Mouse (Mus musculus) hindbrain, embryonic 14.5 days (tissue): ENCODE measurements at regions not wholly inside any gene's neighbourhood (a gene's known extent, or its start where the extent isn't known, plus 50 kb on each side); places are given as distances from the start of the nearest gene placed in this dataset.
A peak's percentile ranks its signal among the peaks of the same experiment; 100 is the strongest.

Experiments
- ATAC-seq: fragments of 200-750 bp; cut with Nextera tagmentation; 2 replicates; pipeline ENCODE4 v1.8.0; 2017; ENCODE audit warnings: moderate number of reproducible peaks, mild to moderate bottlenecking, moderate TSS enrichment, moderate library complexity; ENCODE audit not compliant: low FRiP score
- DNase-seq: peaks from one replicate; pipeline ENCODE4 v3.0.0-alpha.2; 2015; ENCODE audit warnings: low spot score
- H3K27ac ChIP-seq: fragments of 300-500 bp; sonication (generic); 2 replicates; pipeline ENCODE4 v1.5.1; 2014; ENCODE audit warnings: mild to moderate bottlenecking, moderate library complexity
- H3K27me3 ChIP-seq: fragments of 300-500 bp; sonication (generic); 2 replicates; pipeline ENCODE4 v1.6.1; 2014; ENCODE audit warnings: mild to moderate bottlenecking, low read length, mixed read lengths; ENCODE audit not compliant: control insufficient read depth, insufficient read depth
- H3K36me3 ChIP-seq: fragments of 300-500 bp; sonication (generic); replicated peaks from 2 replicates; pipeline ENCODE4 v1.6.1; 2014; ENCODE audit not compliant: control insufficient read depth, insufficient read depth
- H3K4me1 ChIP-seq: fragments of 300-500 bp; sonication (generic); replicated peaks from 2 replicates; pipeline ENCODE4 v1.6.1; 2014; ENCODE audit warnings: antibody characterized with exemption, low read length, mixed read lengths; ENCODE audit not compliant: control insufficient read depth, insufficient read depth
- H3K4me2 ChIP-seq: fragments of 300-500 bp; sonication (generic); replicated peaks from 2 replicates; pipeline ENCODE4 v1.6.1; 2014; ENCODE audit warnings: mild to moderate bottlenecking, moderate library complexity
- H3K4me3 ChIP-seq: fragments of 300-500 bp; sonication (generic); replicated peaks from 2 replicates; pipeline ENCODE4 v1.5.1; 2014; ENCODE audit warnings: mild to moderate bottlenecking, low read length
- H3K9ac ChIP-seq: fragments of 300-500 bp; sonication (generic); 2 replicates; pipeline ENCODE4 v1.6.1; 2014
- H3K9me3 ChIP-seq: fragments of 300-500 bp; sonication (generic); 2 replicates; pipeline ENCODE4 v1.6.1; 2016; ENCODE audit warnings: low read length; ENCODE audit not compliant: control insufficient read depth
- WGBS: fragments of 180-500 bp; shearing (Covaris S2); extraction: QIAGEN DNeasy Blood & Tissue Kit; methylation state at CpG from one replicate; pipeline ENCODE4 v1.1.7; 2014; 5-methylcytosine and 5-hydroxymethylcytosine counted together

GRCm38 (mm10) chr19:14801669-14802068, 203.8 kb upstream of the Tle4 start:
- Histone ChIP-seq H3K4me3 (no peak overlapping the region), H3K4me1 (0 out of 2 replicates have a peak, but pooled peaks cover 5% of the 10 kb centered on the region), H3K27me3 (no peaks in the 10 kb centered on the region), H3K9me3 (no peaks in the 10 kb centered on the region), H3K4me2 (no peak overlapping the region), H3K27ac (no peak overlapping the region), H3K36me3 (no peaks in the 10 kb centered on the region), H3K9ac (no peak overlapping the region)
- DNase-seq (no peak), ATAC-seq (no peak)
- WGBS: 73% methylated on average over 8 of the region's 8 CpGs

- ATAC-seq (no peak), DNase-seq (no peak)
- Histone ChIP-seq H3K9ac (no peak overlapping the region), H3K27me3 (no peaks in the 10 kb centered on the region), H3K36me3 (no peaks in the 10 kb centered on the region), H3K4me2 (no peak overlapping the region), H3K9me3 (no peaks in the 10 kb centered on the region), H3K4me1 (0 out of 2 replicates have a peak, but pooled peaks cover 5% of the 10 kb centered on the region), H3K4me3 (no peak overlapping the region), H3K27ac (no peak overlapping the region)
- WGBS: 87% methylated on average over 6 of the region's 6 CpGs
Observed at GRCm38 (mm10) chr19:14799002-14799401, 201.2 kb upstream of the Tle4 start.

GRCm38 (mm10) chr19:14798417-14798816, 200.6 kb upstream of the Tle4 start:
- no peak overlapping the region for H3K9ac ChIP-seq
- no peak overlapping the region for H3K27ac ChIP-seq
- H3K4me2 ChIP-seq: no peak overlapping the region
- WGBS: 58% methylated on average over 7 of the region's 7 CpGs
- no peaks in the 10 kb centered on the region for H3K27me3 ChIP-seq
- H3K36me3 ChIP-seq: no peaks in the 10 kb centered on the region
- 0 out of 2 replicates have a peak, but pooled peaks cover 5% of the 10 kb centered on the region for H3K4me1 ChIP-seq
- H3K9me3 ChIP-seq: no peaks in the 10 kb centered on the region
- ATAC-seq (no peak; the same call in 1 of the 2 replicates), DNase-seq (no peak)
- no peak overlapping the region for H3K4me3 ChIP-seq

GRCm38 (mm10) chr19:14795910-14796309, 198.1 kb upstream of the Tle4 start:
- no peaks in the 10 kb centered on the region for H3K9me3 ChIP-seq
- no peak for ATAC-seq
- no peaks in the 10 kb centered on the region for H3K4me1 ChIP-seq
- no peak overlapping the region for H3K27ac ChIP-seq
- H3K27me3 ChIP-seq: no peaks in the 10 kb centered on the region
- no peak for DNase-seq
- no peaks in the 10 kb centered on the region for H3K36me3 ChIP-seq
- WGBS: 86% methylated on average over 5 of the region's 5 CpGs
- no peak overlapping the region for H3K9ac ChIP-seq
- H3K4me3 ChIP-seq: no peak overlapping the region
- H3K4me2 ChIP-seq: no peak overlapping the region

- Histone ChIP-seq H3K4me3 (no peak overlapping the region), H3K4me2 (no peak overlapping the region), H3K4me1 (no peaks in the 10 kb centered on the region), H3K27ac (no peak overlapping the region), H3K9me3 (no peaks in the 10 kb centered on the region), H3K27me3 (no peaks in the 10 kb centered on the region), H3K36me3 (no peaks in the 10 kb centered on the region), H3K9ac (no peak overlapping the region)
- whole genome bisulfite sequencing: 100% methylated on average over 1 of the region's 1 CpGs
- DNase-seq: no peak
- no peak for ATAC-seq
Observed at GRCm38 (mm10) chr19:14789992-14790391, 192.1 kb upstream of the Tle4 start.

GRCm38 (mm10) chr19:14788630-14789029, 190.8 kb upstream of the Tle4 start:
- no peak for ATAC-seq
- no peaks in the 10 kb centered on the region for H3K9me3 ChIP-seq
- H3K9ac ChIP-seq: no peak overlapping the region
- H3K4me3 ChIP-seq: no peak overlapping the region
- no peaks in the 10 kb centered on the region for H3K4me1 ChIP-seq
- no peak for DNase-seq
- no peaks in the 10 kb centered on the region for H3K36me3 ChIP-seq
- 89% methylated on average over 4 of the region's 4 CpGs for WGBS
- no peaks in the 10 kb centered on the region for H3K27me3 ChIP-seq
- no peak overlapping the region for H3K27ac ChIP-seq
- H3K4me2 ChIP-seq: no peak overlapping the region

GRCm38 (mm10) chr19:14786868-14787267, 189.0 kb upstream of the Tle4 start:
- H3K4me2 ChIP-seq: no peak overlapping the region
- H3K9ac ChIP-seq: no peak overlapping the region
- H3K27ac ChIP-seq: no peak overlapping the region
- no peak overlapping the region for H3K4me3 ChIP-seq
- no peak for DNase-seq
- ATAC-seq: no peak
- H3K4me1 ChIP-seq: no peaks in the 10 kb centered on the region
- WGBS: 88% methylated on average over 8 of the region's 8 CpGs
- no peaks in the 10 kb centered on the region for H3K36me3 ChIP-seq
- H3K27me3 ChIP-seq: peaks cover under 1% of the 10 kb centered on the region; the same call in 1 of the 2 replicates
- H3K9me3 ChIP-seq: no peaks in the 10 kb centered on the region

- Histone ChIP-seq H3K36me3 (no peaks in the 10 kb centered on the region), H3K4me3 (no peak overlapping the region), H3K27ac (no peak overlapping the region), H3K27me3 (peaks cover 4% of the 10 kb centered on the region; the same call in 1 of the 2 replicates), H3K9me3 (no peaks in the 10 kb centered on the region), H3K4me2 (no peak overlapping the region), H3K9ac (no peak overlapping the region), H3K4me1 (no peaks in the 10 kb centered on the region)
- ATAC-seq (no peak), DNase-seq (no peak)
- WGBS: 58% methylated on average over 3 of the region's 3 CpGs
Observed at GRCm38 (mm10) chr19:14785661-14786060, 187.8 kb upstream of the Tle4 start.

GRCm38 (mm10) chr19:14777709-14778108, 179.9 kb upstream of the Tle4 start:
- no peak for DNase-seq

GRCm38 (mm10) chr19:14777198-14777597, 179.3 kb upstream of the Tle4 start:
- Histone ChIP-seq H3K4me2 (peak overlapping the region; percentile 49), H3K9ac (peak overlapping the region; percentile 17; the same call in 1 of the 2 replicates), H3K27ac (no peak overlapping the region), H3K4me1 (peaks cover 12% of the 10 kb centered on the region), H3K4me3 (no peak overlapping the region; the same call in 1 of the 2 replicates), H3K9me3 (0 out of 2 replicates have a peak, but pooled peaks cover 4% of the 10 kb centered on the region), H3K36me3 (no peaks in the 10 kb centered on the region), H3K27me3 (peaks cover 4% of the 10 kb centered on the region; the same call in 1 of the 2 replicates)
- ATAC-seq (peak; percentile 84), DNase-seq (peak; percentile 80)
- WGBS: 1% methylated on average over 10 of the region's 10 CpGs

More at GRCm38 (mm10) chr19:14777709-14778108, 179.9 kb upstream of the Tle4 start:
- no peaks in the 10 kb centered on the region for H3K36me3 ChIP-seq
- 0 out of 2 replicates have a peak, but pooled peaks cover 4% of the 10 kb centered on the region for H3K9me3 ChIP-seq
- no peak overlapping the region for H3K4me3 ChIP-seq
- peak overlapping the region; percentile 49 for H3K4me2 ChIP-seq
- WGBS: 30% methylated on average over 7 of the region's 7 CpGs
- H3K4me1 ChIP-seq: peaks cover 12% of the 10 kb centered on the region
- ATAC-seq: 0 out of 2 replicates have a peak, but pooled peaks have one; percentile 37
- peak overlapping the region; percentile 21; the same call in 1 of the 2 replicates for H3K27ac ChIP-seq
- H3K27me3 ChIP-seq: peaks cover 4% of the 10 kb centered on the region; the same call in 1 of the 2 replicates
- H3K9ac ChIP-seq: no peak overlapping the region
